Mouse (Mus musculus) ES-E14 (cell line): ENCODE measurements around the gene Spindoc. TPM values are rescaled to one million over a fixed set of nuclear protein-coding genes. Genes with fewer than 3 reads are reported as not detected.

Experiments used
- DNase-seq: peaks from one replicate; pipeline ENCODE4 v3.0.0-alpha.2; 2013; ENCODE audit warnings: low read depth, low spot score
- H3K27ac ChIP-seq: 2 replicates; pipeline ENCODE4 v1.5.1; 2012; ENCODE audit warnings: low read depth, mild to moderate bottlenecking, low read length, moderate library complexity, mixed read lengths; ENCODE audit not compliant: poor library complexity, insufficient read depth, severe bottlenecking
- H3K36me3 ChIP-seq: 2 replicates; pipeline ENCODE4 v1.6.1; 2012; ENCODE audit warnings: mild to moderate bottlenecking, low read length, moderate library complexity, mixed read lengths; ENCODE audit not compliant: control insufficient read depth, poor library complexity, insufficient read depth, severe bottlenecking
- H3K4me1 ChIP-seq, 2 experiments: fragments of 150-350 bp in 1 of 2; sonication (generic) in 1 of 2; 2 replicates each; pipeline ENCODE4 v1.6.1; 2012; ENCODE audit warnings: low read length in 2 of 2, mild to moderate bottlenecking in 1 of 2, mixed read lengths in 1 of 2; ENCODE audit not compliant: control insufficient read depth in 2 of 2, insufficient read depth in 2 of 2, poor library complexity in 1 of 2
- H3K4me3 ChIP-seq, 2 experiments: fragments of 150-350 bp in 1 of 2; sonication (generic) in 1 of 2; 2 replicates each; pipeline ENCODE4 v1.5.1; 2012; ENCODE audit warnings: low read length in 2 of 2, low read depth in 1 of 2, mild to moderate bottlenecking in 1 of 2, mixed read lengths in 1 of 2; ENCODE audit not compliant: insufficient read depth in 1 of 2, poor library complexity in 1 of 2, severe bottlenecking in 1 of 2
- H3K9ac ChIP-seq: 2 replicates; pipeline ENCODE4 v1.6.1; 2012; ENCODE audit warnings: low read depth, mild to moderate bottlenecking, low read length, mixed read lengths; ENCODE audit not compliant: poor library complexity, insufficient read depth, severe bottlenecking
- H3K9me3 ChIP-seq: fragments of 150-350 bp; sonication (generic); 2 replicates; pipeline ENCODE4 v1.6.1; 2012; ENCODE audit warnings: low read depth, mild to moderate bottlenecking, low read length; ENCODE audit not compliant: control insufficient read depth, insufficient read depth
- CHD2 ChIP-seq: IDR thresholded peaks from 2 replicates; pipeline ENCODE4 v1.6.1; 2014; ENCODE audit warnings: mild to moderate bottlenecking, low read depth, low read length, inconsistent platforms
- HCFC1 ChIP-seq: IDR thresholded peaks from 2 replicates; pipeline ENCODE4 v1.6.1; 2012; ENCODE audit warnings: low read length, inconsistent platforms, borderline replicate concordance; ENCODE audit not compliant: insufficient read depth
- MAFK ChIP-seq: IDR thresholded peaks from 2 replicates; pipeline ENCODE4 v1.6.1; 2014; ENCODE audit warnings: mild to moderate bottlenecking, low read depth, low read length, inconsistent platforms; ENCODE audit not compliant: insufficient read depth
- ZC3H11A ChIP-seq: IDR thresholded peaks from 2 replicates; pipeline ENCODE4 v1.6.1; 2012; ENCODE audit warnings: low read depth, mild to moderate bottlenecking, inconsistent platforms, low read length, borderline replicate concordance
- ZNF384 ChIP-seq: IDR thresholded peaks from 2 replicates; pipeline ENCODE4 v1.6.1; 2012; ENCODE audit warnings: low read depth, low read length, inconsistent platforms
- in situ Hi-C, 2 experiments: fragments of 600-800 bp; cut with MboI; formaldehyde crosslinking; loops; one replicate each; pipeline ENCODE4 v1.15.1; 2025; ENCODE audit warnings: low sequenced_read_pairs in 2 of 2, inconsistent platforms in 1 of 2; ENCODE audit not compliant: unreplicated experiment in 2 of 2
- total RNA-seq: library from RNA; depleted of rRNA; stranded (reverse); fragments of 300-350 nt; gene quantifications from 2 replicates; pipeline ENCODE4 v1.2.3, GENCODE M21; 2012

The Spindoc gene
- total RNA-seq, 1 experiment, result 36.8 TPM

DNA sequence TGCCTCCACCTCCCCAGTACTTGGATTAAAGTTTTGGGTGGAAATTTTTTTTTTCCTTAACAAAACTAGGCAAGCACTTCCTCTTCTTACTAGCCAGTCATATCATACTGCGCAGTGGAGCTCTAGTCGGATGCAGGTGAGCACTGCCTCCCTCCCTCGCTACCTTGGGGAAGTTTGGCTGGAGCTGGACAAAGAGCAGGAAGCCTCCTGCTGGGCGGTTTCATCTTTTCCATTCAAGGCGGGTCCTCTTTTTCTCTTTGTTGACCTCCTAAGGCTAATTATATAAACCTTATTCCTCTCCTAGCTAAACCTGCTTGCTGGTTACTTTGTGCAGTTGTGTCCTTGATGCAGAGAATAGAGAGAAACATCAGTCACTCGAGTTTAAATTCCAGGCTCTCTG is 29.2 kb downstream of the Spindoc start:
- in situ Hi-C loops, result no loop called here
- TF ChIP-seq ZC3H11A, result no peak
- TF ChIP-seq HCFC1, result no peak
- TF ChIP-seq ZNF384, result no peak
- no peak for TF ChIP-seq MAFK
- TF ChIP-seq CHD2, result no peak
- DNase-seq, result peak; percentile 66
- Histone ChIP-seq H3K4me1 (peaks cover 0 to 14% of the 10 kb centered on the region in 2 experiments; a peak in 2 of 4 replicates), H3K36me3 (peaks cover 6% of the 10 kb centered on the region; the same call in 1 of the 2 replicates), H3K27ac (no peak overlapping the region), H3K9ac (no peak overlapping the region), H3K4me3 (no peak overlapping the region), H3K9me3 (no peaks in the 10 kb centered on the region)

DNA sequence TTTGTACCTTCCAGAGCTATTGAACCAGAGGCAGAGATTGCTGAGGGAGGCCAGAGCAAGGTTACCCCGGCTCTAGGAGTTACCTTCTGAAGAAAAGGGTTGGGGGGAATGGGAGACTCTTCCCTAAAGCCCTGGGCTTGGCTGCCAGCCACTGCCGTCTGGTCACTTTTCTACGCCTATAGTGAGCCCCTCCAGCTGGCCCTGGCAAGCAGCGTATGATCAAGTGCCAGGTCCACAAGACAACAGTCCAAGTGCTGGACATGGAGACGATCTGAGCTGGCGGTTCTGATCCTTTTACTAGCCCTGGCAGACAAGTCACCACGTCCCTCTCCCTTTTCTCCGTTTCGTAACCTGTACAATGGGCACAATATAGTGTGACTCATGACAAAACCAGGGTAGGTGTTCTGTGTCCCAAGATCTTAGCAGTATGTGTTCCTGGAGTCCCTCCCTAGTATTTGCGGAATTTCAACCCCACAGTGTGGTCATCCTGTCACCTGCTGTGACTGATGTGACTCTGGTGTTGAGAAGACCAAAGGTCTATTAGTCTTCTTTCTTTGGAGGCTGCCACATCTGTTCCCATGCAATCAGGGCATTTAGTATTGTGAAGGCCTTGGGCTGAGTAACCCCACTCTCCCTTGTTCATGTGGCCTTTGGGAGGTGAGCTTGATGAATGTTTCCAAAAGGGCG is 29.8 kb downstream of the Spindoc start:
- in situ Hi-C loops, result no loop called here
- H3K4me3 ChIP-seq, result no peak overlapping the region
- H3K9ac ChIP-seq, result no peak overlapping the region; the same call in 1 of the 2 replicates
- TF ChIP-seq MAFK (no peak), HCFC1 (no peak), CHD2 (no peak), ZC3H11A (no peak), ZNF384 (no peak)
- no peak for DNase-seq
- peaks cover 0 to 13% of the 10 kb centered on the region in 2 experiments; a peak in 2 of 4 replicates for H3K4me1 ChIP-seq
- peaks cover 5% of the 10 kb centered on the region; the same call in 1 of the 2 replicates for H3K36me3 ChIP-seq
- no peaks in the 10 kb centered on the region for H3K9me3 ChIP-seq
- H3K27ac ChIP-seq, result no peak overlapping the region

DNA sequence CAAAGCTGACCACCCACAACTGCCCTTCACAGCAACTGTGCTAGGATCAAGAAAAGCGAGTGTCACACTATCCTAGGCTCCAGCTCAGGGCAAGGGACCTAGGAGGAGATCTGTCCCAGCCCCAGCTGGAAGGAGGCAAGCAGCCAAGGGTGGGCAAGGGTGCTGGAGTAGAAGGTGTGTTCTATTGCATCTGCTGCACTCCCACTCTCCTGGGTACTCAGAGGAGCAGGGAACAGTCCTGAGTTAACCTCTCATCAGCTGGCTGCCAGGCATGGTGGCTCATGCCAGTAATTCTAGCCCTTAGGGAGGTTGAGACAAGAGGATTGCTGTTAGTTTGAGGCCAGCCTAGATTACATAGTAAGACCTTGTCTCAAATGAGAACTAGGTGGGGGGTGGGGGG is 32.8 kb downstream of the Spindoc start:
- in situ Hi-C loops, result loop anchor here in 1 of 2 experiments (10.0 kb wide), 1 partner anchor 295 kb away; the partner anchor contains the start of gene Macrod1
- Histone ChIP-seq H3K27ac (no peak overlapping the region), H3K9me3 (no peaks in the 10 kb centered on the region), H3K9ac (no peak overlapping the region), H3K4me3 (no peak overlapping the region), H3K36me3 (no peaks in the 10 kb centered on the region), H3K4me1 (peaks cover 0 to 13% of the 10 kb centered on the region in 2 experiments; a peak in 2 of 4 replicates)
- TF ChIP-seq HCFC1 (no peak), ZNF384 (no peak), ZC3H11A (no peak), MAFK (no peak), CHD2 (no peak)
- no peak for DNase-seq

DNA sequence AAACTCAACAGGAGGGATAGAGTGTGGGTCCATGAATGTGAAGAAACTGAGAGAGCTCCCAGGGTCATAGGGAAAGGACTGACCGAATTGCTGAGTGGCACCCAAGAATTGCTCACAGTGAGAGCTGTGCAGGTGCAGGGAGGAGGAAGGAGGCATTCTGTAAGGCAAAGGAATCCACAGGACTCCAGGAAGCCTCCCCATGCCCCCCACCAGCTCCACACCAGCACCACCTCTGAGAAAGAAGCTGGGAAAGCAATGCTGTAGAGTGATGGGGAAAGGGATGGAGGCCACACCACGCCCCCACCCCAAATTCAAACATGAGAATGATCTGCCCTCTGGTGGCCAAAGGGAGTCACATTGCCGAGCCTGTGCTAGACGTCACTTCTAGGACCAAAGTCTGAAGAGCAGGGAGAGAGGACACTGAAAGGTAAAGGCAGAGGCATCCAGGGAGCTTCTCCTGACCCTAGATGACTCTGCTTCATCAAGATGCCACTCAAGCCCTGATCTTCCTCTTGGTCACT is 37.5 kb downstream of the Spindoc start:
- Histone ChIP-seq H3K27ac (no peak overlapping the region), H3K9me3 (no peaks in the 10 kb centered on the region), H3K4me3 (no peak overlapping the region), H3K9ac (no peak overlapping the region), H3K36me3 (no peaks in the 10 kb centered on the region), H3K4me1 (peaks cover 0 to 4% of the 10 kb centered on the region in 2 experiments; a peak in 1 of 4 replicates)
- peak; percentile 57 for DNase-seq
- TF ChIP-seq HCFC1 (no peak), ZC3H11A (peak; percentile 81)
- in situ Hi-C loops, result loop anchor here in 1 of 2 experiments (10.0 kb wide), 1 partner anchor 290 kb away; the partner anchor contains the start of gene Macrod1

DNA sequence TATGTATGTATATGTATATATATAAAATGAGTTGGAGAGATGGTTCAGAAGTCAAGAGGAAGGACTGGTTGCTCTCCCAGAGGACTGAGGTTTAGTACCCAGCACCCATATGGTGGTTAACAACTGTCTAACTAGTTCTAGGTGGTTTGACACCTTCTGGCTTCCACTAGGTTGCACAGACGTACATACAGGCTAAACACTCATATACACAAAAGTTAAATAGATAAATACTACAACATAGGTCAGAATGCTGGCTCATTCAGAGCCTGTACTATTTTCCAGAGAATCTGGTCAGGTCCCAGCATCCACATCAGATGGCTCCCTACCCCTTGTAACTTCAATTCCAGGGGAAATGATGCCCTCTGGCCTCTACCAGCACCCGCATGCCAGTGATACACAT is 40.1 kb downstream of the Spindoc start:
- Histone ChIP-seq H3K9me3 (no peaks in the 10 kb centered on the region), H3K36me3 (peaks cover 8% of the 10 kb centered on the region; the same call in 1 of the 2 replicates), H3K4me3 (no peak overlapping the region), H3K9ac (no peak overlapping the region), H3K27ac (no peak overlapping the region), H3K4me1 (peaks cover 7 to 18% of the 10 kb centered on the region in 2 experiments; a peak in 3 of 4 replicates)
- in situ Hi-C loops, result loop anchor here in 1 of 2 experiments (10.0 kb wide), 1 partner anchor 288 kb away; the partner anchor contains the start of gene Macrod1
- no peak for DNase-seq
- no peak for TF ChIP-seq HCFC1
- TF ChIP-seq CHD2, result no peak
- TF ChIP-seq ZNF384, result no peak
- no peak for TF ChIP-seq ZC3H11A
- TF ChIP-seq MAFK, result no peak
